Mouse (Mus musculus) bone marrow, adult 2 months (tissue): ENCODE measurements around the gene Lztr1.

Experiments
- CTCF ChIP-seq: fragments of 200-500 bp; IDR thresholded peaks from 2 replicates; pipeline ENCODE4 v1.5.1; 2011; ENCODE audit warnings: low read length, control low read depth; ENCODE audit not compliant: control insufficient read depth, insufficient read depth
- POLR2A ChIP-seq: fragments of 200-500 bp; IDR thresholded peaks from 2 replicates; pipeline ENCODE4 v1.6.1; 2011; ENCODE audit warnings: low read depth, mild to moderate bottlenecking, control low read depth, low read length, borderline replicate concordance; ENCODE audit not compliant: control insufficient read depth

- TF ChIP-seq POLR2A: no peak
- TF ChIP-seq CTCF: no peak
Measured at GRCm38 (mm10) chr16:17478331-17478943, 30.1 kb upstream of the Lztr1 start.
